Comparison of ENCODE assay signal across 15 mouse cellular contexts in genomic region chr2:151574607-151575006, GRCm38 (mm10). TPM values are rescaled to one million over a fixed set of nuclear protein-coding genes. Genes with fewer than 3 reads are reported as not detected.
DNase-seq lines count a peak whose midpoint lies in the region; ATAC-seq and TF ChIP-seq lines count a peak whose summit lies in the region.
"Had no signal": no experiment of that assay in that cellular context is flagged by ENCODE, and none has a peak within 500 bp of the region (broad histone marks: within the 10 kb centered on the region; RNA-seq: fewer than 3 reads in every experiment).

No protein-coding gene starts in this region.

- no peak for DNase-seq in forebrain, postnatal 0 days
- DNase-seq in left cerebral cortex, adult 11 months (ENCODE audit: low spot score), result peak; percentile 64
- DNase-seq in left cerebral cortex, postnatal 4 days, result no peak
- peak; percentile 65 to 75 for DNase-seq in frontal cortex, postnatal 36 days (ENCODE audit: low spot score in 2 of 2)
- peak; percentile 54 to 60 for DNase-seq in right cerebral cortex, postnatal 10 days (ENCODE audit: low spot score in 2 of 2)
- no peak for DNase-seq in cerebellum, adult 18-20 months
- DNase-seq in heart, adult 2 months, result no peak
- DNase-seq: liver, postnatal 0 days; thymus, adult 2 months had no signal

- no peaks in the 10 kb centered on the region for H3K36me3 ChIP-seq in forebrain, embryonic 16.5 days (ENCODE audit: control insufficient read depth, insufficient read depth)
- no peaks in the 10 kb centered on the region for H3K36me3 ChIP-seq in forebrain, postnatal 0 days (ENCODE audit: insufficient read depth)
- no peaks in the 10 kb centered on the region for H3K36me3 ChIP-seq in heart, adult 2 months (ENCODE audit: control insufficient read depth, insufficient read depth, low read length)
- H3K36me3 ChIP-seq: embryonic facial prominence, embryonic 13.5 days; midbrain, embryonic 15.5 days; neural tube, embryonic 13.5 days had no signal

- 0 out of 2 replicates have a peak overlapping the region, but pooled peaks have one; percentile 9 for H3K9ac ChIP-seq in forebrain, embryonic 16.5 days (replicated peaks; ENCODE audit: low read depth, low read length)
- no peak overlapping the region for H3K9ac ChIP-seq in forebrain, postnatal 0 days
- no peak overlapping the region for H3K9ac ChIP-seq in heart, adult 2 months (ENCODE audit: low read depth, low read length)
- H3K9ac ChIP-seq: embryonic facial prominence, embryonic 13.5 days; liver, postnatal 0 days had no signal

- ATAC-seq in forebrain, embryonic 16.5 days, result no peak
- ATAC-seq in forebrain, postnatal 0 days, result no peak
- ATAC-seq: intestine, embryonic 16.5 days; liver, postnatal 0 days had no signal

- TF ChIP-seq CTCF in forebrain, postnatal 0 days (IDR thresholded peaks at IDR 0.05; ENCODE audit: low read depth), result no peak
- no peak for TF ChIP-seq CTCF in heart, adult 2 months (IDR thresholded peaks at IDR 0.05)

- peaks cover 14% of the 10 kb centered on the region for H3K4me1 ChIP-seq in forebrain, embryonic 16.5 days (replicated peaks; ENCODE audit: control insufficient read depth, insufficient read depth, low read length)
- H3K4me1 ChIP-seq in forebrain, postnatal 0 days (ENCODE audit: insufficient read depth), result peaks cover 11% of the 10 kb centered on the region; the same call in 1 of the 2 replicates
- peaks cover 2% of the 10 kb centered on the region; the same call in 1 of the 2 replicates for H3K4me1 ChIP-seq in heart, adult 2 months (ENCODE audit: control insufficient read depth, insufficient read depth, low read length)

- no peak overlapping the region for H3K27ac ChIP-seq in forebrain, embryonic 16.5 days (ENCODE audit: low read length)
- H3K27ac ChIP-seq in forebrain, postnatal 0 days (ENCODE audit: low read depth, low read length), result no peak overlapping the region
- H3K27ac ChIP-seq in heart, adult 2 months, result no peak overlapping the region
- H3K27ac ChIP-seq: embryonic facial prominence, embryonic 13.5 days had no signal

- H3K4me2 ChIP-seq in forebrain, embryonic 16.5 days (ENCODE audit: low read length), result no peak overlapping the region
- H3K4me2 ChIP-seq in forebrain, postnatal 0 days (ENCODE audit: low read depth), result no peak overlapping the region

- H3K4me3 ChIP-seq in forebrain, embryonic 16.5 days (replicated peaks; ENCODE audit: low read length), result no peak overlapping the region
- H3K4me3 ChIP-seq in forebrain, postnatal 0 days (ENCODE audit: low read depth, low read length), result no peak overlapping the region
- no peak overlapping the region for H3K4me3 ChIP-seq in heart, adult 2 months

- TF ChIP-seq EP300 in heart, adult 2 months (IDR thresholded peaks at IDR 0.05; ENCODE audit: insufficient read depth, low read depth, low read length), result no peak

- H3K79me2 ChIP-seq in heart, adult 2 months (replicated peaks; ENCODE audit: control insufficient read depth, insufficient read depth, low read length), result no peaks in the 10 kb centered on the region

- no peaks in the 10 kb centered on the region for H3K9me3 ChIP-seq in forebrain, embryonic 16.5 days (ENCODE audit: control insufficient read depth, low read length)
- no peaks in the 10 kb centered on the region for H3K9me3 ChIP-seq in forebrain, postnatal 0 days (ENCODE audit: low read length)
- H3K9me3 ChIP-seq: embryonic facial prominence, embryonic 13.5 days; midbrain, embryonic 15.5 days; neural tube, embryonic 13.5 days had no signal

- 66% methylated on average over 5 of the region's 5 CpGs for WGBS in forebrain, embryonic 16.5 days
- 65% methylated on average over 5 of the region's 5 CpGs for WGBS in forebrain, postnatal 0 days
- 91% methylated on average over 5 of the region's 5 CpGs for WGBS in heart, adult 2 months

- H3K27me3 ChIP-seq in forebrain, embryonic 16.5 days (replicated peaks; ENCODE audit: control insufficient read depth, insufficient read depth, low read length), result peaks cover 2% of the 10 kb centered on the region; the same call in 1 of the 2 replicates
- H3K27me3 ChIP-seq in forebrain, postnatal 0 days (ENCODE audit: insufficient read depth, low read length), result no peaks in the 10 kb centered on the region
- no peaks in the 10 kb centered on the region for H3K27me3 ChIP-seq in heart, adult 2 months (ENCODE audit: control insufficient read depth, insufficient read depth, low read length)
- H3K27me3 ChIP-seq: midbrain, embryonic 15.5 days; neural tube, embryonic 13.5 days had no signal

- no peak for TF ChIP-seq POLR2A in heart, adult 2 months (IDR thresholded peaks at IDR 0.05; ENCODE audit: insufficient read depth, low read depth, low read length)

- intact Hi-C loops in left cerebral cortex, postnatal 4 days (cut with DNase I), result loop anchor here (10.0 kb wide), 1 partner anchor 110 kb away; no protein-coding TSS in a partner anchor
- intact Hi-C loops in heart, adult 2 months (cut with DNase I), result loop anchor here (5.0 kb wide), 2 partner anchors 108 to 168 kb away; partner anchors contain the start of gene Psmf1

RNA-seq across cellular contexts. Expression of gene Sdcbp2, which starts 2.2 kb away (rescaled TPM):
- 0.89 and 1.0 TPM in 2 replicates for polyA plus RNA-seq in forebrain, embryonic 16.5 days (2015; fragmentation: Nextera tagmentation; extraction: Ambion mirVana)
- total RNA-seq in forebrain, postnatal 0 days (2014; rRNA removed), result 0.90 and 1.1 TPM in 2 replicates
- polyA plus RNA-seq in forebrain, postnatal 0 days (2015; fragmentation: Nextera tagmentation; extraction: Ambion mirVana), result 1.5 and 1.6 TPM in 2 replicates
- 1 to 10 TPM; 1.2 TPM for total RNA-seq in left cerebral cortex, postnatal 4 days (2021)
- 1 to 10 TPM; 1.9 to 2.4 TPM for total RNA-seq in heart, adult 2 months (2021)
- polyA plus RNA-seq in heart, adult 2 months (2012; rRNA removed), result 2.2 TPM in 2 replicates

RNA-seq across cellular contexts. Expression of gene Fkbp1a, which starts 32.3 kb away (rescaled TPM):
- 610 and 624 TPM in 2 replicates for polyA plus RNA-seq in forebrain, embryonic 16.5 days (2015; fragmentation: Nextera tagmentation; extraction: Ambion mirVana)
- total RNA-seq in forebrain, postnatal 0 days (2014; rRNA removed), result 67.3 and 70.1 TPM in 2 replicates
- polyA plus RNA-seq in forebrain, postnatal 0 days (2015; fragmentation: Nextera tagmentation; extraction: Ambion mirVana), result 717 and 727 TPM in 2 replicates
- 100 to 1,000 TPM; 481 to 486 TPM for total RNA-seq in left cerebral cortex, postnatal 4 days (2021)
- 100 to 1,000 TPM; 197 to 211 TPM for total RNA-seq in heart, adult 2 months (2021)
- polyA plus RNA-seq in heart, adult 2 months (2012; rRNA removed), result 90.5 and 145 TPM in 2 replicates

RNA-seq across cellular contexts. Expression of gene Snph, which starts 57.8 kb away (rescaled TPM):
- 9.2 and 14.8 TPM in 2 replicates for polyA plus RNA-seq in forebrain, embryonic 16.5 days (2015; fragmentation: Nextera tagmentation; extraction: Ambion mirVana)
- total RNA-seq in forebrain, postnatal 0 days (2014; rRNA removed), result 37.7 and 39.6 TPM in 2 replicates
- 12.8 and 18.3 TPM in 2 replicates for polyA plus RNA-seq in forebrain, postnatal 0 days (2015; fragmentation: Nextera tagmentation; extraction: Ambion mirVana)
- 10 to 100 TPM; 80.0 to 84.0 TPM for total RNA-seq in left cerebral cortex, postnatal 4 days (2021)
- total RNA-seq in heart, adult 2 months (2021), result 1 to 10 TPM; 4.3 to 5.0 TPM
- 0.09 and 0.21 TPM in 2 replicates for polyA plus RNA-seq in heart, adult 2 months (2012; rRNA removed)
- total RNA-seq: CH12.LX had no signal
- polyA plus RNA-seq: liver, postnatal 0 days had no signal

Comparison
In these comparisons a context has a peak if more than half of its experiments do, and no peak if none do; other contexts are left out.
1. DNase-seq: peak in left cerebral cortex, adult 11 months (single experiment), frontal cortex, postnatal 36 days (2 of 2) and right cerebral cortex, postnatal 10 days (2 of 2); none in forebrain, postnatal 0 days (single experiment), left cerebral cortex, postnatal 4 days (single experiment), cerebellum, adult 18-20 months (0 of 2) and heart, adult 2 months (0 of 2).